Mouse (Mus musculus): ENCODE results near the gene Pam16. TPM values are rescaled to one million over a fixed set of nuclear protein-coding genes. Genes with fewer than 3 reads are reported as not detected.
A peak's percentile ranks its signal among the peaks of the same experiment; 100 is the strongest.
"Not testable (repeated sequence)": the region's sequence is repeated elsewhere in the genome, so short reads cannot be mapped to it uniquely, and the experiment has no call there.

The Pam16 gene
- polyA plus RNA-seq, 1 experiment from 2014 or later: 84.7 TPM

- Histone ChIP-seq H3K4me2 (replicated peaks; ENCODE audit: low read depth, low read length) (no peak overlapping the region; the same call in 1 of the 2 replicates), H3K4me3 (ENCODE audit: low read depth, low read length) (no peak overlapping the region)
- ATAC-seq (ENCODE audit: insufficient number of reproducible peaks, insufficient read depth, low FRiP score, low read depth): no peak
These were observed 37.1 kb downstream of the Pam16 start for GRCm38 (mm10) chr16:4587516-4588210.

GRCm38 (mm10) chr16:4586531-4587123 is 38.2 kb downstream of the Pam16 start:
- Histone ChIP-seq H3K27me3 (ENCODE audit: control insufficient read depth, insufficient read depth, low read length) (no peaks in the 10 kb centered on the region), H3K36me3 (ENCODE audit: control insufficient read depth, insufficient read depth, low read length) (peaks cover 4% of the 10 kb centered on the region; the same call in 1 of the 2 replicates), H3K4me1 (ENCODE audit: control insufficient read depth, insufficient read depth, low read length) (peaks cover 15% of the 10 kb centered on the region), H3K9me3 (ENCODE audit: control insufficient read depth, low read depth, low read length) (no peaks in the 10 kb centered on the region), H3K27ac (ENCODE audit: low read length) (peak overlapping the region; percentile 93), H3K9ac (replicated peaks; ENCODE audit: low read depth, low read length) (0 out of 2 replicates have a peak overlapping the region, but pooled peaks have one; percentile 25), H3K4me3 (ENCODE audit: low read depth, low read length) (peak overlapping the region; percentile 33), H3K4me2 (replicated peaks; ENCODE audit: low read depth, low read length) (peak overlapping the region; percentile 64)
- under 1% methylated on average over 43 of the region's 43 CpGs for WGBS
- peak; percentile 99 for ATAC-seq (ENCODE audit: insufficient number of reproducible peaks, insufficient read depth, low FRiP score, low read depth)

More at GRCm38 (mm10) chr16:4587516-4588210, 37.1 kb downstream of the Pam16 start:
- H3K4me1 ChIP-seq (ENCODE audit: control insufficient read depth, insufficient read depth, low read length): peaks cover 22% of the 10 kb centered on the region
- no peaks in the 10 kb centered on the region for H3K27me3 ChIP-seq (ENCODE audit: control insufficient read depth, insufficient read depth, low read length)
- peak overlapping the region; percentile 93 for H3K27ac ChIP-seq (ENCODE audit: low read length)
- 0 out of 2 replicates have a peak overlapping the region, but pooled peaks have one; percentile 25 for H3K9ac ChIP-seq (replicated peaks; ENCODE audit: low read depth, low read length)
- peaks cover 4% of the 10 kb centered on the region; the same call in 1 of the 2 replicates for H3K36me3 ChIP-seq (ENCODE audit: control insufficient read depth, insufficient read depth, low read length)
- WGBS: 52% methylated on average over 5 of the region's 5 CpGs
- H3K9me3 ChIP-seq (ENCODE audit: control insufficient read depth, low read depth, low read length): no peaks in the 10 kb centered on the region

GRCm38 (mm10) chr16:4585642-4586530 is 38.9 kb downstream of the Pam16 start:
- no peaks in the 10 kb centered on the region for H3K9me3 ChIP-seq (ENCODE audit: control insufficient read depth, low read depth, low read length)
- peaks cover 4% of the 10 kb centered on the region; the same call in 1 of the 2 replicates for H3K36me3 ChIP-seq (ENCODE audit: control insufficient read depth, insufficient read depth, low read length)
- peak; percentile 16; the same call in 1 of the 2 replicates for ATAC-seq (ENCODE audit: insufficient number of reproducible peaks, insufficient read depth, low FRiP score, low read depth)
- 8% methylated on average over 14 of the region's 14 CpGs for WGBS
- H3K4me2 ChIP-seq (replicated peaks; ENCODE audit: low read depth, low read length): peak overlapping the region; percentile 64
- 0 out of 2 replicates have a peak overlapping the region, but pooled peaks have one; percentile 21 for H3K9ac ChIP-seq (replicated peaks; ENCODE audit: low read depth, low read length)
- peak overlapping the region; percentile 90 for H3K27ac ChIP-seq (ENCODE audit: low read length)
- H3K4me1 ChIP-seq (ENCODE audit: control insufficient read depth, insufficient read depth, low read length): peaks cover 15% of the 10 kb centered on the region
- H3K4me3 ChIP-seq (ENCODE audit: low read depth, low read length): peak overlapping the region; percentile 33
- no peaks in the 10 kb centered on the region for H3K27me3 ChIP-seq (ENCODE audit: control insufficient read depth, insufficient read depth, low read length)

GRCm38 (mm10) chr16:4584438-4584837 is 40.4 kb downstream of the Pam16 start:
- no peaks in the 10 kb centered on the region for H3K27me3 ChIP-seq (ENCODE audit: control insufficient read depth, insufficient read depth, low read length)
- H3K27ac ChIP-seq (ENCODE audit: low read length): no peak overlapping the region
- H3K4me3 ChIP-seq (ENCODE audit: low read depth, low read length): no peak overlapping the region
- WGBS: 80% methylated on average over 5 of the region's 5 CpGs
- no peaks in the 10 kb centered on the region for H3K9me3 ChIP-seq (ENCODE audit: control insufficient read depth, low read depth, low read length)
- no peak overlapping the region for H3K9ac ChIP-seq (replicated peaks; ENCODE audit: low read depth, low read length)
- peaks cover 15% of the 10 kb centered on the region for H3K4me1 ChIP-seq (ENCODE audit: control insufficient read depth, insufficient read depth, low read length)
- ATAC-seq (ENCODE audit: insufficient number of reproducible peaks, insufficient read depth, low FRiP score, low read depth): no peak
- H3K36me3 ChIP-seq (ENCODE audit: control insufficient read depth, insufficient read depth, low read length): no peaks in the 10 kb centered on the region
- H3K4me2 ChIP-seq (replicated peaks; ENCODE audit: low read depth, low read length): no peak overlapping the region

GRCm38 (mm10) chr16:4583807-4584206 is 41.0 kb downstream of the Pam16 start:
- Histone ChIP-seq H3K4me1 (ENCODE audit: control insufficient read depth, insufficient read depth, low read length) (peaks cover 15% of the 10 kb centered on the region), H3K9ac (replicated peaks; ENCODE audit: low read depth, low read length) (no peak overlapping the region), H3K4me2 (replicated peaks; ENCODE audit: low read depth, low read length) (no peak overlapping the region), H3K9me3 (ENCODE audit: control insufficient read depth, low read depth, low read length) (no peaks in the 10 kb centered on the region), H3K27ac (ENCODE audit: low read length) (no peak overlapping the region), H3K27me3 (ENCODE audit: control insufficient read depth, insufficient read depth, low read length) (no peaks in the 10 kb centered on the region), H3K4me3 (ENCODE audit: low read depth, low read length) (no peak overlapping the region), H3K36me3 (ENCODE audit: control insufficient read depth, insufficient read depth, low read length) (no peaks in the 10 kb centered on the region)
- 84% methylated on average over 3 of the region's 3 CpGs for WGBS
- ATAC-seq (ENCODE audit: insufficient number of reproducible peaks, insufficient read depth, low FRiP score, low read depth): no peak

- not testable (repeated sequence) for H3K36me3 ChIP-seq (ENCODE audit: control insufficient read depth, insufficient read depth, low read length); H3K9ac ChIP-seq (replicated peaks; ENCODE audit: low read depth, low read length); H3K27ac ChIP-seq (ENCODE audit: low read length); H3K9me3 ChIP-seq (ENCODE audit: control insufficient read depth, low read depth, low read length); H3K4me2 ChIP-seq (replicated peaks; ENCODE audit: low read depth, low read length); ATAC-seq (ENCODE audit: insufficient number of reproducible peaks, insufficient read depth, low FRiP score, low read depth); H3K27me3 ChIP-seq (ENCODE audit: control insufficient read depth, insufficient read depth, low read length); H3K4me3 ChIP-seq (ENCODE audit: low read depth, low read length); H3K4me1 ChIP-seq (ENCODE audit: control insufficient read depth, insufficient read depth, low read length)
- WGBS: 92% methylated on average over 3 of the region's 4 CpGs
These were observed 43.6 kb downstream of the Pam16 start for GRCm38 (mm10) chr16:4581179-4581578.

- Histone ChIP-seq H3K27ac (ENCODE audit: low read length) (no peak overlapping the region), H3K9me3 (ENCODE audit: control insufficient read depth, low read depth, low read length) (no peaks in the 10 kb centered on the region), H3K9ac (replicated peaks; ENCODE audit: low read depth, low read length) (no peak overlapping the region), H3K4me3 (ENCODE audit: low read depth, low read length) (no peak overlapping the region), H3K27me3 (ENCODE audit: control insufficient read depth, insufficient read depth, low read length) (no peaks in the 10 kb centered on the region), H3K4me1 (ENCODE audit: control insufficient read depth, insufficient read depth, low read length) (no peaks in the 10 kb centered on the region), H3K36me3 (ENCODE audit: control insufficient read depth, insufficient read depth, low read length) (no peaks in the 10 kb centered on the region), H3K4me2 (replicated peaks; ENCODE audit: low read depth, low read length) (no peak overlapping the region)
- no peak for ATAC-seq (ENCODE audit: insufficient number of reproducible peaks, insufficient read depth, low FRiP score, low read depth)
- WGBS: 62% methylated on average over 7 of the region's 7 CpGs
These were observed 46.2 kb downstream of the Pam16 start for GRCm38 (mm10) chr16:4578630-4579029.

GRCm38 (mm10) chr16:4576873-4577272 is 47.9 kb downstream of the Pam16 start:
- Histone ChIP-seq H3K4me2 (replicated peaks; ENCODE audit: low read depth, low read length) (no peak overlapping the region), H3K4me1 (ENCODE audit: control insufficient read depth, insufficient read depth, low read length) (no peaks in the 10 kb centered on the region), H3K27me3 (ENCODE audit: control insufficient read depth, insufficient read depth, low read length) (no peaks in the 10 kb centered on the region), H3K27ac (ENCODE audit: low read length) (no peak overlapping the region), H3K36me3 (ENCODE audit: control insufficient read depth, insufficient read depth, low read length) (no peaks in the 10 kb centered on the region), H3K9ac (replicated peaks; ENCODE audit: low read depth, low read length) (no peak overlapping the region), H3K4me3 (ENCODE audit: low read depth, low read length) (no peak overlapping the region), H3K9me3 (ENCODE audit: control insufficient read depth, low read depth, low read length) (no peaks in the 10 kb centered on the region)
- ATAC-seq (ENCODE audit: insufficient number of reproducible peaks, insufficient read depth, low FRiP score, low read depth): no peak
- WGBS: 56% methylated on average over 2 of the region's 2 CpGs
